8 mouse cellular contexts compared by ENCODE assay signal in the genomic region with DNA sequence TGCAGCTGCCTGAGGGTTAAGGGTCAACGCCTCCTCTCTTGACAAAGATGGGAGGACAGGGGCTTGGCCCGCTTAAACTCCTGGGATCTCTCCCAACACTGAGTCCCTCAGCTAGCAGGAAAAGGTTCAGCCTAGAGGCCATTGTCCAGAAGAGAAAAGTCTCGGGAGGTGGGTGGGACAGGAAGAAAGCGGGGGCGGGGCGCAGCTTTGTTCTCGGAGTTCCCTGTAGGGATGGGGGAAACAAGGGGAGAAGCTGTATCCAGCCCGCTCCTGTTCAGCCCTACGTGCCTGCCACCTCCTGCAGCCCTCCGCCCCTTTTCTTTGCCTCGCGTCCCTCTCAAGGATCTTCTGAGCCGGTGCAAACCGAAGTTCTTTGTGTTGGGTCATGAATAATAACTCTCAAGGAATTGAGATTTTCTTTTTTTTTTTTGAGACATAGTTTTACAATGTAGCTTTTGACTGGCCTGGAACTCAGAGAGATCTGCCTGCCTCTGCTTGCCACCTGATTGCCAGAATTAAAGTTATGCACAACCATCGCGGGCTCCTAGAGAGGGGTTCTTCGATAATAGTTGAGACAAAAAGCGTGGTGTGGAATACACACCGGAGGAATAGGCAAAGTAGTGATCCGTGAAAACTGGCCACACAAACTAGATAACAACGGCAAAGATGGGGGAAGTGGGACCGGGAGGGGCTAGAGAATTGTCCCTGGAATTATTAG. TPM values are rescaled to one million over a fixed set of nuclear protein-coding genes. Genes with fewer than 3 reads are reported as not detected.
A peak's percentile ranks its signal among the peaks of the same experiment; 100 is the strongest.
DNase-seq lines count a peak whose midpoint lies in the region; ATAC-seq lines count a peak whose summit lies in the region.

No protein-coding gene starts in this region.

- H3K27me3 ChIP-seq in limb, embryonic 13.5 days, result no peaks in the 10 kb centered on the region
- H3K27me3 ChIP-seq in midbrain, embryonic 13.5 days, result no peaks in the 10 kb centered on the region

- H3K9me3 ChIP-seq in limb, embryonic 13.5 days, result no peaks in the 10 kb centered on the region
- no peaks in the 10 kb centered on the region for H3K9me3 ChIP-seq in midbrain, embryonic 13.5 days

- peaks cover 40% of the 10 kb centered on the region for H3K4me1 ChIP-seq in limb, embryonic 13.5 days
- peaks cover 47% of the 10 kb centered on the region for H3K4me1 ChIP-seq in midbrain, embryonic 13.5 days (replicated peaks)

- peak; percentile 19 for ATAC-seq in inflammation-experienced regulatory T-cells, adult 6 months
- ATAC-seq in limb, embryonic 13.5 days (ENCODE audit: low FRiP score, low read depth), result peak; percentile 28; the same call in 1 of the 2 replicates
- ATAC-seq in midbrain, embryonic 13.5 days, result peak; percentile 62

- DNase-seq in urinary bladder, adult 18-20 months (ENCODE audit: low spot score in 2 of 2), result peak; percentile 59 to 64
- DNase-seq in urinary bladder, postnatal 10 days (ENCODE audit: low spot score), result no peak
- peak; percentile 89 for DNase-seq in embryo, embryonic 11 days
- DNase-seq in gastrocnemius, postnatal 36 days, result peak; percentile 69 to 75
- peak; percentile 80 for DNase-seq in testis, postnatal 14 days (ENCODE audit: low spot score)

- H3K36me3 ChIP-seq in limb, embryonic 13.5 days, result peaks cover 14% of the 10 kb centered on the region
- H3K36me3 ChIP-seq in midbrain, embryonic 13.5 days, result peaks cover 8% of the 10 kb centered on the region; the same call in 1 of the 2 replicates

- intact Hi-C loops in gastrocnemius, postnatal 36 days (cut with DNase I), result loop anchor here (2.0 to 5.0 kb wide), 2 partner anchors 78 to 130 kb away; a partner anchor contains a TSS

- WGBS in limb, embryonic 13.5 days, result 4% methylated on average over 22 of the region's 22 CpGs
- under 1% methylated on average over 22 of the region's 22 CpGs for WGBS in midbrain, embryonic 13.5 days

- peak overlapping the region; percentile 84 for H3K27ac ChIP-seq in limb, embryonic 13.5 days
- H3K27ac ChIP-seq in midbrain, embryonic 13.5 days, result peak overlapping the region; percentile 94

- peak overlapping the region; percentile 89 for H3K4me3 ChIP-seq in limb, embryonic 13.5 days
- H3K4me3 ChIP-seq in midbrain, embryonic 13.5 days (replicated peaks), result peak overlapping the region; percentile 89

- H3K9ac ChIP-seq in limb, embryonic 13.5 days, result peak overlapping the region; percentile 56
- H3K9ac ChIP-seq in midbrain, embryonic 13.5 days (replicated peaks), result peak overlapping the region; percentile 52

- peak overlapping the region; percentile 65 for H3K4me2 ChIP-seq in limb, embryonic 13.5 days (replicated peaks)
- peak overlapping the region; percentile 88 for H3K4me2 ChIP-seq in midbrain, embryonic 13.5 days (replicated peaks)

RNA-seq across cellular contexts. Expression of a gene that starts 0.6 kb away (rescaled TPM):
- total RNA-seq in gastrocnemius, postnatal 36 days (2021), result 1 to 10 TPM; 8.2 to 8.5 TPM
- 10 to 100 TPM in 1 of 3 experiments, 1 to 10 TPM in 2; 6.6 to 10.3 (median 9.9) TPM for polyA plus RNA-seq in inflammation-experienced regulatory T-cells, adult 6 months (2017; shearing (Covaris generic))
- polyA plus RNA-seq in limb, embryonic 13.5 days (2015; fragmentation: Nextera tagmentation; extraction: Ambion mirVana), result 76.6 and 83.9 TPM in 2 replicates
- 75.1 and 87.4 TPM in 2 replicates for polyA plus RNA-seq in midbrain, embryonic 13.5 days (2015; fragmentation: Nextera tagmentation; extraction: Ambion mirVana)

RNA-seq across cellular contexts. Expression of a gene that starts 28.1 kb away (rescaled TPM):
- 10 to 100 TPM; 91.5 to 95.2 TPM for total RNA-seq in gastrocnemius, postnatal 36 days (2021)
- polyA plus RNA-seq in inflammation-experienced regulatory T-cells, adult 6 months (2017; shearing (Covaris generic)), result 10 to 100 TPM; 77.5 to 90.2 (median 77.9) TPM
- 65.2 and 68.1 TPM in 2 replicates for polyA plus RNA-seq in limb, embryonic 13.5 days (2015; fragmentation: Nextera tagmentation; extraction: Ambion mirVana)
- 67.5 and 72.5 TPM in 2 replicates for polyA plus RNA-seq in midbrain, embryonic 13.5 days (2015; fragmentation: Nextera tagmentation; extraction: Ambion mirVana)

RNA-seq across cellular contexts. Expression of a gene that starts 29.2 kb away (rescaled TPM):
- 10 to 100 TPM; 70.1 to 91.0 TPM for total RNA-seq in gastrocnemius, postnatal 36 days (2021)
- polyA plus RNA-seq in inflammation-experienced regulatory T-cells, adult 6 months (2017; shearing (Covaris generic)), result 10 to 100 TPM in 2 of 3 experiments, 1 to 10 TPM in 1; 8.7 to 11.4 (median 10.3) TPM
- 17.9 and 19.7 TPM in 2 replicates for polyA plus RNA-seq in limb, embryonic 13.5 days (2015; fragmentation: Nextera tagmentation; extraction: Ambion mirVana)
- 18.4 and 18.6 TPM in 2 replicates for polyA plus RNA-seq in midbrain, embryonic 13.5 days (2015; fragmentation: Nextera tagmentation; extraction: Ambion mirVana)
